Mouse (Mus musculus): ENCODE results near the gene Lbhd2. TPM values are rescaled to one million over a fixed set of nuclear protein-coding genes. Genes with fewer than 3 reads are reported as not detected.

The Lbhd2 gene
- polyA plus RNA-seq (2015; fragmentation: Nextera tagmentation; extraction: Ambion mirVana): 0.50 and 0.93 TPM in 2 replicates

- Histone ChIP-seq H3K4me2 (peak within 1 kb of the TSS; percentile 43), H3K9ac (no peak within 1 kb of the TSS), H3K9me3 (no peaks in the 10 kb centered on the region), H3K27me3 (peaks cover 45% of the 10 kb centered on the region), H3K27ac (no peak within 1 kb of the TSS), H3K36me3 (no peaks in the 10 kb centered on the region), H3K4me3 (peak within 1 kb of the TSS; percentile 7; the same call in 1 of the 2 replicates), H3K4me1 (peaks cover 12% of the 10 kb centered on the region)
- no peak for ATAC-seq (ENCODE audit: borderline replicate concordance, extremely low read depth, low FRiP score, low TSS enrichment)
- 1% methylated on average over 23 of the region's 24 CpGs for WGBS
Observed at GRCm38 (mm10) chr12:111406622-111407021, at the start of gene Lbhd2. Gene Lbhd2 (plus strand): TSS chr12:111406809.

GRCm38 (mm10) chr12:111360671-111361070 is 45.9 kb upstream of the Lbhd2 start:
- Histone ChIP-seq H3K9me3 (no peaks in the 10 kb centered on the region), H3K36me3 (no peaks in the 10 kb centered on the region), H3K9ac (no peak overlapping the region), H3K27ac (no peak overlapping the region), H3K4me3 (no peak overlapping the region), H3K27me3 (no peaks in the 10 kb centered on the region), H3K4me1 (peaks cover 41% of the 10 kb centered on the region), H3K4me2 (no peak overlapping the region)
- WGBS: 85% methylated on average over 16 of the region's 16 CpGs
- 0 out of 2 replicates have a peak, but pooled peaks have one; percentile 44 for ATAC-seq (ENCODE audit: borderline replicate concordance, extremely low read depth, low FRiP score, low TSS enrichment)

GRCm38 (mm10) chr12:111361319-111362098 is 45.1 kb upstream of the Lbhd2 start:
- Histone ChIP-seq H3K36me3 (no peaks in the 10 kb centered on the region), H3K4me2 (no peak overlapping the region), H3K27me3 (no peaks in the 10 kb centered on the region), H3K9me3 (no peaks in the 10 kb centered on the region), H3K27ac (no peak overlapping the region), H3K4me1 (peaks cover 36% of the 10 kb centered on the region), H3K9ac (no peak overlapping the region), H3K4me3 (no peak overlapping the region)
- 70% methylated on average over 14 of the region's 14 CpGs for WGBS
- ATAC-seq (ENCODE audit: borderline replicate concordance, extremely low read depth, low FRiP score, low TSS enrichment): no peak

GRCm38 (mm10) chr12:111364234-111364633 is 42.4 kb upstream of the Lbhd2 start:
- H3K4me1 ChIP-seq: peaks cover 50% of the 10 kb centered on the region
- ATAC-seq (ENCODE audit: borderline replicate concordance, extremely low read depth, low FRiP score, low TSS enrichment): no peak
- no peak overlapping the region for H3K4me2 ChIP-seq
- WGBS: 91% methylated on average over 3 of the region's 3 CpGs
- H3K9ac ChIP-seq: no peak overlapping the region
- H3K36me3 ChIP-seq: no peaks in the 10 kb centered on the region
- no peak overlapping the region for H3K4me3 ChIP-seq
- no peaks in the 10 kb centered on the region for H3K9me3 ChIP-seq
- no peaks in the 10 kb centered on the region for H3K27me3 ChIP-seq
- no peak overlapping the region for H3K27ac ChIP-seq

- H3K9me3 ChIP-seq: no peaks in the 10 kb centered on the region
- no peaks in the 10 kb centered on the region for H3K36me3 ChIP-seq
- H3K27ac ChIP-seq: no peak overlapping the region
- 71% methylated on average over 7 of the region's 7 CpGs for WGBS
- peaks cover 51% of the 10 kb centered on the region for H3K4me1 ChIP-seq
- H3K27me3 ChIP-seq: no peaks in the 10 kb centered on the region
- H3K9ac ChIP-seq: no peak overlapping the region
- H3K4me2 ChIP-seq: no peak overlapping the region
- ATAC-seq (ENCODE audit: borderline replicate concordance, extremely low read depth, low FRiP score, low TSS enrichment): no peak
- H3K4me3 ChIP-seq: no peak overlapping the region
Observed at GRCm38 (mm10) chr12:111367065-111367464, 39.5 kb upstream of the Lbhd2 start.

GRCm38 (mm10) chr12:111370249-111370648 is 36.4 kb upstream of the Lbhd2 start:
- Histone ChIP-seq H3K27ac (no peak overlapping the region), H3K9ac (no peak overlapping the region), H3K4me2 (no peak overlapping the region), H3K4me1 (peaks cover 54% of the 10 kb centered on the region), H3K36me3 (no peaks in the 10 kb centered on the region), H3K4me3 (no peak overlapping the region), H3K27me3 (no peaks in the 10 kb centered on the region), H3K9me3 (no peaks in the 10 kb centered on the region)
- 0 out of 2 replicates have a peak, but pooled peaks have one; percentile 15 for ATAC-seq (ENCODE audit: borderline replicate concordance, extremely low read depth, low FRiP score, low TSS enrichment)
- WGBS: 56% methylated on average over 4 of the region's 4 CpGs

GRCm38 (mm10) chr12:111371905-111372304 is 34.7 kb upstream of the Lbhd2 start:
- H3K4me1 ChIP-seq: peaks cover 57% of the 10 kb centered on the region
- H3K4me2 ChIP-seq: no peak overlapping the region
- no peak overlapping the region for H3K27ac ChIP-seq
- no peaks in the 10 kb centered on the region for H3K9me3 ChIP-seq
- H3K4me3 ChIP-seq: no peak overlapping the region
- WGBS: 70% methylated on average over 7 of the region's 7 CpGs
- H3K36me3 ChIP-seq: no peaks in the 10 kb centered on the region
- no peak for ATAC-seq (ENCODE audit: borderline replicate concordance, extremely low read depth, low FRiP score, low TSS enrichment)
- no peak overlapping the region for H3K9ac ChIP-seq
- H3K27me3 ChIP-seq: no peaks in the 10 kb centered on the region

GRCm38 (mm10) chr12:111373411-111373810 is 33.2 kb upstream of the Lbhd2 start:
- Histone ChIP-seq H3K9ac (no peak overlapping the region), H3K4me3 (no peak overlapping the region), H3K4me1 (peaks cover 48% of the 10 kb centered on the region), H3K9me3 (no peaks in the 10 kb centered on the region), H3K4me2 (no peak overlapping the region), H3K36me3 (no peaks in the 10 kb centered on the region), H3K27me3 (no peaks in the 10 kb centered on the region), H3K27ac (no peak overlapping the region)
- WGBS: 56% methylated on average over 6 of the region's 6 CpGs
- ATAC-seq (ENCODE audit: borderline replicate concordance, extremely low read depth, low FRiP score, low TSS enrichment): no peak

- Histone ChIP-seq H3K9me3 (no peaks in the 10 kb centered on the region), H3K27ac (no peak overlapping the region), H3K4me2 (peak overlapping the region; percentile 88), H3K36me3 (no peaks in the 10 kb centered on the region), H3K4me1 (peaks cover 40% of the 10 kb centered on the region), H3K9ac (no peak overlapping the region), H3K27me3 (no peaks in the 10 kb centered on the region), H3K4me3 (0 out of 2 replicates have a peak overlapping the region, but pooled peaks have one; percentile 4)
- WGBS: 52% methylated on average over 10 of the region's 10 CpGs
- ATAC-seq (ENCODE audit: borderline replicate concordance, extremely low read depth, low FRiP score, low TSS enrichment): no peak
Observed at GRCm38 (mm10) chr12:111374727-111375126, 31.9 kb upstream of the Lbhd2 start.

- WGBS: 20% methylated on average over 12 of the region's 12 CpGs
- no peak for ATAC-seq (ENCODE audit: borderline replicate concordance, extremely low read depth, low FRiP score, low TSS enrichment)
- no peaks in the 10 kb centered on the region for H3K9me3 ChIP-seq
Observed at GRCm38 (mm10) chr12:111375559-111375958, 31.1 kb upstream of the Lbhd2 start.

GRCm38 (mm10) chr12:111376053-111376452 is 30.6 kb upstream of the Lbhd2 start:
- Histone ChIP-seq H3K4me2 (peak overlapping the region; percentile 88), H3K4me3 (peak overlapping the region; percentile 78), H3K9ac (peak overlapping the region; percentile 93), H3K9me3 (no peaks in the 10 kb centered on the region), H3K4me1 (peaks cover 31% of the 10 kb centered on the region), H3K36me3 (no peaks in the 10 kb centered on the region), H3K27ac (peak overlapping the region; percentile 93), H3K27me3 (no peaks in the 10 kb centered on the region)
- ATAC-seq (ENCODE audit: borderline replicate concordance, extremely low read depth, low FRiP score, low TSS enrichment): no peak
- 20% methylated on average over 6 of the region's 6 CpGs for WGBS

More at GRCm38 (mm10) chr12:111375559-111375958, 31.1 kb upstream of the Lbhd2 start:
- peak overlapping the region; percentile 93; the same call in 1 of the 2 replicates for H3K27ac ChIP-seq
- no peaks in the 10 kb centered on the region for H3K27me3 ChIP-seq
- peaks cover 32% of the 10 kb centered on the region for H3K4me1 ChIP-seq
- peak overlapping the region; percentile 78 for H3K4me3 ChIP-seq
- H3K36me3 ChIP-seq: no peaks in the 10 kb centered on the region
- peak overlapping the region; percentile 93 for H3K9ac ChIP-seq
- peak overlapping the region; percentile 88 for H3K4me2 ChIP-seq

GRCm38 (mm10) chr12:111376826-111377331 is 29.7 kb upstream of the Lbhd2 start:
- no peaks in the 10 kb centered on the region for H3K27me3 ChIP-seq
- ATAC-seq (ENCODE audit: borderline replicate concordance, extremely low read depth, low FRiP score, low TSS enrichment): peak; percentile 47
- no peaks in the 10 kb centered on the region for H3K36me3 ChIP-seq
- H3K4me3 ChIP-seq: peak overlapping the region; percentile 78
- peak overlapping the region; percentile 93 for H3K9ac ChIP-seq
- peak overlapping the region; percentile 93 for H3K27ac ChIP-seq
- H3K4me1 ChIP-seq: peaks cover 31% of the 10 kb centered on the region
- H3K4me2 ChIP-seq: peak overlapping the region; percentile 88
- under 1% methylated on average over 46 of the region's 49 CpGs for WGBS
- H3K9me3 ChIP-seq: no peaks in the 10 kb centered on the region
